Mouse (Mus musculus) limb, embryonic 10.5 days (tissue): ENCODE measurements around the gene Pcmt1. TPM values are rescaled to one million over a fixed set of nuclear protein-coding genes. Genes with fewer than 3 reads are reported as not detected.

ENCODE experiments used
- DNase-seq: peaks from one replicate; pipeline ENCODE4 v3.0.0-alpha.2; 2017; ENCODE audit warnings: low spot score
- H3K27ac ChIP-seq: fragments of 300-500 bp; sonication (generic); 2 replicates; pipeline ENCODE4 v1.5.1; 2016; ENCODE audit warnings: mild to moderate bottlenecking
- H3K27me3 ChIP-seq: fragments of 300-500 bp; sonication (generic); 2 replicates; pipeline ENCODE4 v1.6.1; 2016; ENCODE audit warnings: low read depth, mild to moderate bottlenecking; ENCODE audit not compliant: poor library complexity, severe bottlenecking
- H3K36me3 ChIP-seq: fragments of 300-500 bp; sonication (generic); 2 replicates; pipeline ENCODE4 v1.6.1; 2016; ENCODE audit warnings: mild to moderate bottlenecking, moderate library complexity
- H3K4me1 ChIP-seq: fragments of 300-500 bp; sonication (generic); 2 replicates; pipeline ENCODE4 v1.6.1; 2016
- H3K4me3 ChIP-seq: fragments of 300-500 bp; sonication (generic); 2 replicates; pipeline ENCODE4 v1.5.1; 2016; ENCODE audit warnings: mild to moderate bottlenecking, moderate library complexity
- H3K9me3 ChIP-seq: fragments of 300-500 bp; sonication (generic); replicated peaks from 2 replicates; pipeline ENCODE4 v1.6.1; 2016; ENCODE audit warnings: mild to moderate bottlenecking
- WGBS: fragments of 180-500 bp; shearing (Covaris S2); methylation state at CpG from one replicate; pipeline ENCODE4 v1.1.7; 2016; 5-methylcytosine and 5-hydroxymethylcytosine counted together
- polyA plus RNA-seq: library from polyadenylated mRNA; unstranded; fragments of >200 nt; fragmentation: Nextera tagmentation; extraction: Ambion mirVana; gene quantifications from 2 replicates; pipeline ENCODE4 v1.2.1, GENCODE M21; 2016

Pcmt1 gene
- 111 and 115 TPM in 2 replicates for polyA plus RNA-seq

DNA sequence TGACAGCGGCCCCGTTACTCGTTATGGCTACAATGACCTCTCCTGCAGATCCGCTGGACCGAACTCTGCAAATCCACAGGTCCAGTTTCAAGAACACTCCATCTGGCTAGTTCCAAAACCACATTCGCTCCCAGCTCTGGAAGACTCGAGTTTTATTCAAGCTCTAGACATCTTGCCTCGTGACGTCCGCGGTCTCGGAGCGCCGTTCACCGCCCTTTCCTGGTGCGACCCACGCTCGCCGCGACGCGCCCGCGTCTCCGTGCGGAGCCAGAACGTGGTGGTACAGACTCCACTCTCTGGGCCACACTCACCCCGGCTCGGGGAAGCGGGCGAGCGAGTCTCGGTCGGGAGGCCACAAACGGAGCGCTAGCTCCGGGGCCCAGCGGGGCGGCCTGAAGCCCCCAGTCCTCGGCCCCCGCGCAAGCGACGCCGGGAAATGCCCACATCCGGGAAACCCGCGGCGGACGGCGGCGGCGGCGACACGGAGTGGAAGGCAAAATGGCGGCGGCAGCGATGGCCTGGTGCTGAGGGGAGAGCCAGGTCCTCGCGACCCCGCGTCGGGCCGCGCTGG is at the start of gene Pcmt1, which contains the start of gene Lats1:
Pcmt1 (minus strand) TSS at position 406 of the 571 bp plus-strand sequence.
Lats1 (plus strand) TSS at position 484 of the 571 bp plus-strand sequence.
- Histone ChIP-seq H3K27me3 (no peaks in the 10 kb centered on the region), H3K4me1 (peaks cover 20% of the 10 kb centered on the region), H3K4me3 (peak within 1 kb of the TSS; percentile 100), H3K9me3 (no peaks in the 10 kb centered on the region), H3K36me3 (peaks cover 48% of the 10 kb centered on the region), H3K27ac (peak within 1 kb of the TSS; percentile 100)
- DNase-seq = peak; percentile 95
- WGBS = under 1% methylated on average over 65 of the region's 65 CpGs

- Histone ChIP-seq H3K36me3 (no peaks in the 10 kb centered on the region), H3K4me3 (peak overlapping the region; percentile 93), H3K9me3 (no peaks in the 10 kb centered on the region), H3K4me1 (peaks cover 13% of the 10 kb centered on the region), H3K27ac (0 out of 2 replicates have a peak overlapping the region, but pooled peaks have one; percentile 91), H3K27me3 (no peaks in the 10 kb centered on the region)
- DNase-seq = no peak
- 23% methylated on average over 3 of the region's 3 CpGs for WGBS
These were observed 46.1 kb upstream of the Pcmt1 start for GRCm38 (mm10) chr10:7727011-7727410.

DNA sequence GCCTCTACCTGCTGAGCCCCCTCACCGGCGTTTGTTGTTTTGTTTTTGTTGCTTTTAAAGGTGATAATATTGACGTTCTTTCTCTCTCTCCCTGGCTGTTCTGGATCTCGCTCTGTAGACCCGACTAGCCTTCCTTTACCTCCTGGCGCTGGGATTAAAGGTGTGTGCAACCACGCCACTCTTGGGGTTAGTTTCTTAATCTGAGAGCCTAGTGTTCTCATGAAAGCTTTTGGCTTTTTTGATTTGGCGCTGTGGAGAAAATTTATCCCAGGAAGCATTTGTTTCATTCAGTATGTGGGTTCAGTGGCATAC is 45.5 kb upstream of the Pcmt1 start:
- no peak for DNase-seq
- Histone ChIP-seq H3K27me3 (no peaks in the 10 kb centered on the region), H3K27ac (peak overlapping the region; percentile 91), H3K4me3 (peak overlapping the region; percentile 93), H3K36me3 (no peaks in the 10 kb centered on the region), H3K9me3 (no peaks in the 10 kb centered on the region), H3K4me1 (peaks cover 13% of the 10 kb centered on the region)
- WGBS = 0% methylated on average over 8 of the region's 8 CpGs

GRCm38 (mm10) chr10:7725751-7726500 is 45.0 kb upstream of the Pcmt1 start, which contains the start of gene Katna1:
Katna1 (plus strand) TSS chr10:7726000.
- DNase-seq = peak; percentile 97
- WGBS = under 1% methylated on average over 49 of the region's 49 CpGs
- H3K4me1 ChIP-seq = peaks cover 13% of the 10 kb centered on the region
- H3K27ac ChIP-seq = peak within 1 kb of the TSS; percentile 91
- H3K9me3 ChIP-seq = no peaks in the 10 kb centered on the region
- no peaks in the 10 kb centered on the region for H3K36me3 ChIP-seq
- H3K27me3 ChIP-seq = no peaks in the 10 kb centered on the region
- H3K4me3 ChIP-seq = peak within 1 kb of the TSS; percentile 93

DNA sequence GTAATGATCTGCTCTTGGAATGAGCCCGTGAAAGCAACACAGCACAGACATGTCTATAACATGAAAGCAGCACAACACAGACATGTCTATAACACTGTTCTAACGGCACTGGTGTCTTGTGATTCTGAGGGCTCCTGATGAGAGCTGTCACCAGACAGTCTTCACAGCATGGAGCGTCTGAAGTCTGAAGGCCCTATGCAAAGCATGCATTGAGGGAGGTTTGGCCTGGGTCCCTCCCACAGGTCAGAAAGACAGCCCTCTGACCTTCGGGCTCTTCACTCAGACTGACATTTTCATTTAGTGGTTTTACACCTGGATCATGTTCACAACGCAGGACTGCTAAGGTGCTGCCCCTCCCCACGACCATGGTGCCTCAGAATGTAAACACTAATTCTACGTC is 34.1 kb upstream of the Pcmt1 start:
- no peak for DNase-seq
- no peak overlapping the region for H3K27ac ChIP-seq
- 77% methylated on average over 7 of the region's 7 CpGs for WGBS
- H3K4me3 ChIP-seq = no peak overlapping the region
- H3K4me1 ChIP-seq = no peaks in the 10 kb centered on the region
- no peaks in the 10 kb centered on the region for H3K9me3 ChIP-seq
- H3K36me3 ChIP-seq = peaks cover 61% of the 10 kb centered on the region
- H3K27me3 ChIP-seq = no peaks in the 10 kb centered on the region

DNA sequence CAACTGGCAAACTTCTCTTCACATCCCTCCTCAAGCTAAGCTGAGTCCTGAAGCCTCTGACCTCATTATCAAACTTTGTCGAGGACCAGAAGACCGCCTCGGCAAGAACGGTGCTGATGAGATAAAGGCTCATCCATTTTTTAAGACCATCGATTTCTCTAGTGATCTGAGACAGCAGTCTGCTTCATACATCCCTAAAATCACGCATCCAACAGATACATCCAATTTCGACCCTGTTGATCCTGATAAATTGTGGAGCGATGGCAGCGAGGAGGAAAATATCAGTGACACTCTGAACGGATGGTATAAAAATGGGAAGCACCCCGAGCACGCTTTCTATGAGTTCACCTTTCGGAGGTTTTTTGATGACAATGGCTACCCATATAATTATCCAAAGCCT is 31.6 kb upstream of the Pcmt1 start:
- Histone ChIP-seq H3K36me3 (peaks cover 86% of the 10 kb centered on the region), H3K27ac (no peak overlapping the region), H3K4me3 (no peak overlapping the region), H3K27me3 (no peaks in the 10 kb centered on the region), H3K9me3 (no peaks in the 10 kb centered on the region), H3K4me1 (no peaks in the 10 kb centered on the region)
- no peak for DNase-seq
- WGBS = 96% methylated on average over 13 of the region's 13 CpGs

GRCm38 (mm10) chr10:7710121-7710520 is 29.2 kb upstream of the Pcmt1 start:
- no peaks in the 10 kb centered on the region for H3K9me3 ChIP-seq
- H3K36me3 ChIP-seq = peaks cover 96% of the 10 kb centered on the region
- no peak for DNase-seq
- H3K27me3 ChIP-seq = no peaks in the 10 kb centered on the region
- 88% methylated on average over 5 of the region's 5 CpGs for WGBS
- no peaks in the 10 kb centered on the region for H3K4me1 ChIP-seq
- H3K4me3 ChIP-seq = no peak overlapping the region
- no peak overlapping the region for H3K27ac ChIP-seq

- 95% methylated on average over 6 of the region's 6 CpGs for WGBS
- Histone ChIP-seq H3K27me3 (no peaks in the 10 kb centered on the region), H3K4me1 (no peaks in the 10 kb centered on the region), H3K9me3 (no peaks in the 10 kb centered on the region), H3K4me3 (no peak overlapping the region), H3K27ac (no peak overlapping the region), H3K36me3 (peaks cover 97% of the 10 kb centered on the region)
- DNase-seq = no peak
These were observed 21.6 kb upstream of the Pcmt1 start for GRCm38 (mm10) chr10:7702586-7702985.

DNA sequence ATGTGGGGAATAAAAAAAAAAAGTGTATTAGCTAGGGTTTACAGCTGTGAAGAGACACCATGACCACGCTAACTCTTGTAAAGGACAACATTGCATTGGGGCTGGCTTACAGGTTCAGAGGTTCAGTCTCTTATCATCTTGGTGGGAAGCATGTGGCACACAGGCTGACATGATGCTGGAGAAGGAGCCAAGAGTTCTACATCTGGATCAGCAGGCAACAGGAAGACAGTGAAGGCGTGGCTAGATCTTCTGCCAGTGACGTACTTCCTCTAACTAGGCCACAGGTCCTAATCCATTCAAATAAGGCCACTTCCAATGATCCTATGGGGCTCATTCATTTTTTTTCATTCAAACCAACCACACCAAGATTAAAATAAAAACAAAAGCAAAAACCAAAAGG is 19.2 kb upstream of the Pcmt1 start:
- DNase-seq = no peak
- 91% methylated on average over 3 of the region's 3 CpGs for WGBS
- Histone ChIP-seq H3K4me1 (no peaks in the 10 kb centered on the region), H3K27ac (no peak overlapping the region), H3K27me3 (no peaks in the 10 kb centered on the region), H3K36me3 (peaks cover 97% of the 10 kb centered on the region), H3K4me3 (no peak overlapping the region), H3K9me3 (no peaks in the 10 kb centered on the region)

- Histone ChIP-seq H3K4me1 (no peaks in the 10 kb centered on the region), H3K4me3 (no peak overlapping the region), H3K27me3 (no peaks in the 10 kb centered on the region), H3K27ac (no peak overlapping the region), H3K36me3 (peaks cover 96% of the 10 kb centered on the region), H3K9me3 (no peaks in the 10 kb centered on the region)
- no peak for DNase-seq
These were observed 14.3 kb upstream of the Pcmt1 start for GRCm38 (mm10) chr10:7695286-7695685.

GRCm38 (mm10) chr10:7686902-7687301 is 6.0 kb upstream of the Pcmt1 start:
- H3K27ac ChIP-seq = no peak overlapping the region
- no peak for DNase-seq
- H3K4me1 ChIP-seq = peaks cover 12% of the 10 kb centered on the region
- H3K27me3 ChIP-seq = no peaks in the 10 kb centered on the region
- WGBS = 97% methylated on average over 6 of the region's 6 CpGs
- H3K9me3 ChIP-seq = no peaks in the 10 kb centered on the region
- no peak overlapping the region for H3K4me3 ChIP-seq
- peaks cover 46% of the 10 kb centered on the region for H3K36me3 ChIP-seq

DNA sequence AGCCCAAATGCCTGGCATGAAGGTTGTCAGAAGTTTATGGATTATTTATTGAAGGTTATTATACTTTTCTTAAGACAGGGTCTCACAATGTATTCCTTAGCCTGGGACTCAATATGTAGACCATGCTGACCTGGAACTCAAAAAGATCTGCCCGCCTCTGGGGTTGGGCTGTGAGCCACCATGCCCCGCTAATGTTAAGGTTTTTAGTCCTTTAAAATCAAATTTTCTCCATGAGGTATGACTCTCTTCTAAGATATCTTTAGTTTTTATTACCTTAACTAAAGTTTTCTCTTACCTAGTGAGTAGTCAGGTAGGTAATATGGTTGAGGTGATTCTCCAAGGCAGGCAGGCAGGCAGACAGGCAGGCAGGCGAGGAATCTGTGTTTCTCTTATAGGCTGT is 1.3 kb upstream of the Pcmt1 start:
- WGBS = 74% methylated on average over 3 of the region's 3 CpGs
- Histone ChIP-seq H3K27me3 (no peaks in the 10 kb centered on the region), H3K27ac (no peak overlapping the region), H3K36me3 (peaks cover 46% of the 10 kb centered on the region), H3K4me1 (peaks cover 20% of the 10 kb centered on the region), H3K4me3 (peak overlapping the region; percentile 100), H3K9me3 (no peaks in the 10 kb centered on the region)
- DNase-seq = no peak

GRCm38 (mm10) chr10:7681343-7682025 is 548 bp upstream of the Pcmt1 start:
- Histone ChIP-seq H3K4me3 (peak overlapping the region; percentile 100), H3K36me3 (peaks cover 46% of the 10 kb centered on the region), H3K27me3 (no peaks in the 10 kb centered on the region), H3K9me3 (no peaks in the 10 kb centered on the region), H3K4me1 (peaks cover 20% of the 10 kb centered on the region), H3K27ac (peak overlapping the region; percentile 100)
- WGBS = under 1% methylated on average over 64 of the region's 64 CpGs
- DNase-seq = peak; percentile 85
